Mouse (Mus musculus) forebrain, embryonic 16.5 days (tissue): ENCODE data around the gene B4galt1. TPM values are rescaled to one million over a fixed set of nuclear protein-coding genes. Genes with fewer than 3 reads are reported as not detected.
"Not testable (repeated sequence)": the region's sequence is repeated elsewhere in the genome, so short reads cannot be mapped to it uniquely, and the experiment has no call there.

Experiments
- ATAC-seq: fragments of 200-750 bp; cut with Nextera tagmentation; 2 replicates; pipeline ENCODE4 v1.8.0; 2017; ENCODE audit warnings: mild to moderate bottlenecking, moderate library complexity
- H3K27ac ChIP-seq: fragments of 300-500 bp; sonication (generic); 2 replicates; pipeline ENCODE4 v1.5.1; 2014; ENCODE audit warnings: low read length, control low read depth
- H3K27me3 ChIP-seq: fragments of 300-500 bp; sonication (generic); replicated peaks from 2 replicates; pipeline ENCODE4 v1.6.1; 2014; ENCODE audit warnings: low read length; ENCODE audit not compliant: control insufficient read depth, insufficient read depth
- H3K36me3 ChIP-seq: fragments of 300-500 bp; sonication (generic); 2 replicates; pipeline ENCODE4 v1.6.1; 2014; ENCODE audit not compliant: control insufficient read depth, insufficient read depth
- H3K4me1 ChIP-seq: fragments of 300-500 bp; sonication (generic); replicated peaks from 2 replicates; pipeline ENCODE4 v1.6.1; 2014; ENCODE audit warnings: low read length; ENCODE audit not compliant: control insufficient read depth, insufficient read depth
- H3K4me2 ChIP-seq: fragments of 300-500 bp; sonication (generic); 2 replicates; pipeline ENCODE4 v1.6.1; 2014; ENCODE audit warnings: mild to moderate bottlenecking, low read length, control low read depth
- H3K4me3 ChIP-seq: fragments of 300-500 bp; sonication (generic); replicated peaks from 2 replicates; pipeline ENCODE4 v1.5.1; 2014; ENCODE audit warnings: mild to moderate bottlenecking, low read length, control low read depth
- H3K9ac ChIP-seq: fragments of 300-500 bp; sonication (generic); replicated peaks from 2 replicates; pipeline ENCODE4 v1.6.1; 2014; ENCODE audit warnings: low read depth, low read length, control low read depth
- H3K9me3 ChIP-seq: fragments of 300-500 bp; sonication (generic); 2 replicates; pipeline ENCODE4 v1.6.1; 2016; ENCODE audit warnings: low read length; ENCODE audit not compliant: control insufficient read depth
- WGBS: fragments of 180-500 bp; shearing (Covaris S2); extraction: QIAGEN DNeasy Blood & Tissue Kit; methylation state at CpG from one replicate; pipeline ENCODE4 v1.1.7; 2014; 5-methylcytosine and 5-hydroxymethylcytosine counted together
- polyA plus RNA-seq: library from polyadenylated mRNA; unstranded; fragments of >200 nt; fragmentation: Nextera tagmentation; extraction: Ambion mirVana; gene quantifications from 2 replicates; pipeline ENCODE4 v1.2.1, GENCODE M21; 2015

The B4galt1 gene
- polyA plus RNA-seq, 1 experiment from 2014 or later: 6.9 TPM

DNA sequence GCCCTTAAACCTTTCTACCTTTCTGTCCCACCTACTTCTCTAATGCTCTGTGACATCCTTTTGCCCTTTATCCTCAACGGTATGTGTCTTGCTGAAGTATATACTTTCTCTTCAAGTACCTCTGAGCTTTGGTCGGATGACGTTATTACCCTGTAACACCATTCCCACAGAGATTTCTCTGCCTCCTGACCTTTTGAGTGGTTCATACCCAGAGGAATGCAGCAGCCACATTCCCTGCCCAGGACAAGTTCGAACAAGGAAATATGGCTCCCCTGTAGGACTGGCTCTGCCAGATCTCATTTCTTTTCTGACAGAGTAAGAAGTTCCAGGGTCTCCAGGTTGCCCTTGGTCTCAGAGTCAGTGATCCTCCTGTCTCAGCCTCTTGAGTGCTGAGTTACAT lies 51.9 kb downstream of the B4galt1 start:
- H3K27me3 ChIP-seq: no peaks in the 10 kb centered on the region
- ATAC-seq: no peak
- WGBS: 93% methylated on average over 4 of the region's 4 CpGs
- H3K36me3 ChIP-seq: no peaks in the 10 kb centered on the region
- H3K27ac ChIP-seq: no peak overlapping the region
- H3K4me1 ChIP-seq: no peaks in the 10 kb centered on the region
- no peaks in the 10 kb centered on the region for H3K9me3 ChIP-seq
- H3K9ac ChIP-seq: no peak overlapping the region
- no peak overlapping the region for H3K4me3 ChIP-seq
- H3K4me2 ChIP-seq: no peak overlapping the region

DNA sequence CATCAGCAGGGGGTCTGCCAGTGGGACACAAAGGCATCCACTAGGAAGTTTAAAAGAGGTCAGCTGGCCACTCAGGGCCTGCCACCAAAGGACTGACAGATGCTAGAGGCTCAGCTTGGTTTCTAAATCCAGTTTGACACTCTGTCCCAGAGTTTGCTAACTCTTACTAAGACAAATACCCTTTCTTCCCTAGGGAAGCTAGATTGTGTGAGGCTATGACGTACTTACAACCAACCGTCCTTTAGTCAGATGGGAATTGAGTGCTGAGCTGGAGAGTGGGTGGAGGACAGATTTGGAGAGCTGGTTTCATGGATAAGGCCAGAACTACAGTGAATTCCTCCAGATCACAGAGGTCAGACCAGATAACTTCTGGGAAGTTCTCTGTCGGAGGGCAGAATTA lies 52.9 kb downstream of the B4galt1 start:
- ATAC-seq: no peak
- Histone ChIP-seq H3K9ac (no peak overlapping the region), H3K9me3 (no peaks in the 10 kb centered on the region), H3K4me2 (no peak overlapping the region), H3K4me1 (no peaks in the 10 kb centered on the region), H3K27me3 (no peaks in the 10 kb centered on the region), H3K36me3 (no peaks in the 10 kb centered on the region), H3K4me3 (no peak overlapping the region), H3K27ac (no peak overlapping the region)
- 89% methylated on average over 3 of the region's 3 CpGs for WGBS

- not testable (repeated sequence) for H3K4me3 ChIP-seq, H3K4me2 ChIP-seq, H3K36me3 ChIP-seq, H3K9ac ChIP-seq, H3K27ac ChIP-seq, H3K9me3 ChIP-seq, ATAC-seq, H3K4me1 ChIP-seq, H3K27me3 ChIP-seq
- WGBS: no CpG with 5 or more reads among the region's 2 CpGs
Measured at GRCm38 (mm10) chr4:40798833-40799555, 54.8 kb downstream of the B4galt1 start.

GRCm38 (mm10) chr4:40795761-40796160 lies 58.0 kb downstream of the B4galt1 start:
- Histone ChIP-seq H3K9ac (no peak overlapping the region), H3K27me3 (no peaks in the 10 kb centered on the region), H3K36me3 (no peaks in the 10 kb centered on the region), H3K4me3 (no peak overlapping the region), H3K9me3 (no peaks in the 10 kb centered on the region), H3K4me2 (no peak overlapping the region), H3K27ac (no peak overlapping the region), H3K4me1 (no peaks in the 10 kb centered on the region)
- ATAC-seq: no peak
- WGBS: 92% methylated on average over 3 of the region's 3 CpGs

- no peak overlapping the region for H3K4me2 ChIP-seq
- H3K4me3 ChIP-seq: no peak overlapping the region
- no peaks in the 10 kb centered on the region for H3K27me3 ChIP-seq
- no peak overlapping the region for H3K9ac ChIP-seq
- H3K4me1 ChIP-seq: no peaks in the 10 kb centered on the region
- ATAC-seq: no peak
- H3K9me3 ChIP-seq: no peaks in the 10 kb centered on the region
- H3K27ac ChIP-seq: no peak overlapping the region
- no peaks in the 10 kb centered on the region for H3K36me3 ChIP-seq
Measured at GRCm38 (mm10) chr4:40794320-40794719, 59.5 kb downstream of the B4galt1 start.

DNA sequence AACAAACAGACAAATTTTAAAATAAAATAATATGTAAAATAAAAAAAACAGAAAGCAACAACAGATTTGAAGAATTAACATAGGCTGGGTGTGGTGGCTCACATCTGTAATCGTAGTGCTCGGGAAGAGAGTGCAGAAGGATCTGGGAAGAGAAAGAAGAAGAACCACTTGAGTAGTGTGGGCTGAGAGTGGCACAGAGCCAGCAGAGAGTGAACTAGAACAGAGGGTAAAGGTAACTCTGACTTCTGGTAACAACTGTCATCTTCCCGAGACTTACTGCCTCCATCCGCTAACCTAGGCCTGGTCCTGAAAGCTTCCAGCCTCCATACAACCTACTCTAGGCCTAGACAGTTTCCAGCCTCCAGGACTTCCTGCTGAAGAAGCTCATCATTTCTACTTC lies 62.6 kb downstream of the B4galt1 start:
- no peaks in the 10 kb centered on the region for H3K4me1 ChIP-seq
- no peak overlapping the region for H3K27ac ChIP-seq
- H3K27me3 ChIP-seq: no peaks in the 10 kb centered on the region
- 88% methylated on average over 4 of the region's 4 CpGs for whole genome bisulfite sequencing
- H3K4me3 ChIP-seq: no peak overlapping the region
- H3K9ac ChIP-seq: no peak overlapping the region
- H3K4me2 ChIP-seq: no peak overlapping the region
- no peak for ATAC-seq
- no peaks in the 10 kb centered on the region for H3K9me3 ChIP-seq
- no peaks in the 10 kb centered on the region for H3K36me3 ChIP-seq

- no peaks in the 10 kb centered on the region for H3K36me3 ChIP-seq
- H3K4me1 ChIP-seq: no peaks in the 10 kb centered on the region
- no peaks in the 10 kb centered on the region for H3K9me3 ChIP-seq
- no peak overlapping the region for H3K9ac ChIP-seq
- no peak for ATAC-seq
- H3K4me3 ChIP-seq: no peak overlapping the region
- no peak overlapping the region for H3K4me2 ChIP-seq
- 67% methylated on average over 4 of the region's 4 CpGs for WGBS
- H3K27ac ChIP-seq: no peak overlapping the region
- H3K27me3 ChIP-seq: no peaks in the 10 kb centered on the region
Measured at GRCm38 (mm10) chr4:40786578-40786977, 67.2 kb downstream of the B4galt1 start.

DNA sequence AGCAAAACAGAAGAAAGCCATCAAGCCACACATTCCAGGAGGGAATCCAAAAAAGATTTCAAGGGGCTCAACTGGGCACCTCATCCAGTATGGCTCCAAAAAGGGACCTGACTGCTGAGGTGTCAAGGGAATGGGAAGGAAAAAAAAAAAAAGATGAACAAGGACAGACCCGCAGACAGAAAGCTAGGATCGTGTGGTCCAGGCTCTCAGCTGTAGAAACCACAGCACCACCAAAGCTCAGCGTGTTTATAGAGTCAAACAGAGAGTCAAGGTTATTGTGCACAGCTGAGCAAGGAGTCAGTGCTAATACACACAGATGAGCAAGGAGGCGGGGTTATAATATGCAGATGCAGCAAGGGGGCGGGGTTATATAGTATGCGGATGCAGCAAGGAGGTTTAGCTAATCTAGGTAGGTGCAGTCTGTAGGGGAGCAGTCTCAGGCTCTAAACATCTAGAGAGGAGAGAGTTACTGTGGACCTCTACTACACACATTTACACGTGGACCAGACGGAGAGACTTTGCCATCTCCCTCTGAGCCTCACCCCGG lies 68.1 kb downstream of the B4galt1 start:
- Histone ChIP-seq H3K4me2 (no peak overlapping the region), H3K9ac (no peak overlapping the region), H3K9me3 (no peaks in the 10 kb centered on the region), H3K4me1 (no peaks in the 10 kb centered on the region), H3K27me3 (no peaks in the 10 kb centered on the region), H3K27ac (no peak overlapping the region), H3K36me3 (no peaks in the 10 kb centered on the region), H3K4me3 (no peak overlapping the region)
- no peak for ATAC-seq
- WGBS: 80% methylated on average over 9 of the region's 9 CpGs

DNA sequence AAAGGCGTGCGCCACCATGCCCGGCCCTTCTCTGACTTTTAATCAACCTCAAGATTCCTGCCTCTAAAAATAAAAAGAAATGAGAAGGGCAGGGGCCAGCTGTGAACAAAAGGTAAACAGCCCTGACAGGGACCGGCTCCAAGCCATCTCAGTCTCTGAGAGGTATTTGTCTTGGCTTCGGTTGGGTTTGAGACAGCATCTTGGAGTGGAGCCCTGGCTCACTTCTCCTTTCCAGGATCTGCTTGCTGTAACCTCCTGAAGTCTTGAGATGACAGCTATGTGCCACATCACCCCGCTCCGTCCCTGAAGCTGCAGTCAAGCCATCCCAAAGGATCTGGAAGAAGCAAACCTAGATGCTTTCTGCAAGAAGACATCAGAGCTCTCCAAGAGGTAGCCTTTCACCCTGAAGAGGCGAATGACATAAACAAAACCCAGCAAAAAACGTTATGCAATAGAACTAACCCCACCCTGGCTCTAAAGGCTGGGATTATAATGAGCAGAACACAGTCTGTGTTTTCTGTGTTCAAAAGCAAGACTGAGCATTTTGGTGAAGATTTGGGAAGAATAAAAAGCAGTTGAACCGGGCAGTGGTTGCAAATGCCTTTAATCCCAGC lies 69.1 kb downstream of the B4galt1 start:
- Histone ChIP-seq H3K36me3 (no peaks in the 10 kb centered on the region), H3K9me3 (no peaks in the 10 kb centered on the region), H3K27ac (no peak overlapping the region), H3K4me1 (no peaks in the 10 kb centered on the region), H3K4me2 (no peak overlapping the region), H3K4me3 (no peak overlapping the region), H3K27me3 (no peaks in the 10 kb centered on the region), H3K9ac (no peak overlapping the region)
- 82% methylated on average over 10 of the region's 10 CpGs for WGBS
- ATAC-seq: no peak
